Mouse (Mus musculus) lung, embryonic 14.5 days (tissue): ENCODE results near the gene Fndc7. TPM values are rescaled to one million over a fixed set of nuclear protein-coding genes. Genes with fewer than 3 reads are reported as not detected.

Experiments used
- ATAC-seq: fragments of 200-750 bp; cut with Nextera tagmentation; 2 replicates; pipeline ENCODE4 v1.8.0; 2017; ENCODE audit warnings: mild to moderate bottlenecking, moderate TSS enrichment, moderate library complexity; ENCODE audit not compliant: insufficient read depth
- DNase-seq: peaks from one replicate; pipeline ENCODE4 v3.0.0-alpha.2; 2015
- H3K27ac ChIP-seq: fragments of 300-500 bp; sonication (generic); 2 replicates; pipeline ENCODE4 v1.5.1; 2014; ENCODE audit warnings: low read depth, mild to moderate bottlenecking, moderate library complexity
- H3K27me3 ChIP-seq: fragments of 300-500 bp; sonication (generic); 2 replicates; pipeline ENCODE4 v1.6.1; 2014; ENCODE audit warnings: low read length, control low read depth; ENCODE audit not compliant: insufficient read depth
- H3K36me3 ChIP-seq: fragments of 300-500 bp; sonication (generic); 2 replicates; pipeline ENCODE4 v1.6.1; 2014; ENCODE audit warnings: control low read depth; ENCODE audit not compliant: insufficient read depth
- H3K4me1 ChIP-seq: fragments of 300-500 bp; sonication (generic); 2 replicates; pipeline ENCODE4 v1.6.1; 2014; ENCODE audit warnings: antibody characterized with exemption, control low read depth; ENCODE audit not compliant: insufficient read depth
- H3K4me2 ChIP-seq: fragments of 300-500 bp; sonication (generic); 2 replicates; pipeline ENCODE4 v1.6.1; 2014; ENCODE audit warnings: mild to moderate bottlenecking
- H3K4me3 ChIP-seq: fragments of 300-500 bp; sonication (generic); 2 replicates; pipeline ENCODE4 v1.5.1; 2014; ENCODE audit warnings: low read depth, low read length
- H3K9ac ChIP-seq: fragments of 300-500 bp; sonication (generic); 2 replicates; pipeline ENCODE4 v1.6.1; 2014
- H3K9me3 ChIP-seq: fragments of 300-500 bp; sonication (generic); 2 replicates; pipeline ENCODE4 v1.6.1; 2016; ENCODE audit warnings: low read depth, low read length, control low read depth
- CTCF ChIP-seq: IDR thresholded peaks from 2 replicates; pipeline ENCODE4 v1.5.1; 2016; ENCODE audit warnings: antibody characterized with exemption, low read depth
- WGBS: fragments of 180-500 bp; shearing (Covaris S2); extraction: QIAGEN DNeasy Blood & Tissue Kit; methylation state at CpG from one replicate; pipeline ENCODE4 v1.1.7; 2014; 5-methylcytosine and 5-hydroxymethylcytosine counted together
- polyA plus RNA-seq: library from polyadenylated mRNA; unstranded; fragments of >200 nt; fragmentation: Nextera tagmentation; extraction: Ambion mirVana; gene quantifications from 2 replicates; pipeline ENCODE4 v1.2.1, GENCODE M21; 2014

The Fndc7 gene
- polyA plus RNA-seq, 1 experiment from 2014 or later: 0.59 TPM

GRCm38 (mm10) chr3:108880544-108881507 is 9.0 kb downstream of the Fndc7 start:
- 0 out of 2 replicates have a peak overlapping the region, but pooled peaks have one; percentile 21 for H3K9ac ChIP-seq

GRCm38 (mm10) chr3:108879836-108880435 is 9.9 kb downstream of the Fndc7 start:
- TF ChIP-seq CTCF: no peak
- Histone ChIP-seq H3K27me3 (no peaks in the 10 kb centered on the region), H3K4me1 (peaks cover 15% of the 10 kb centered on the region), H3K9me3 (no peaks in the 10 kb centered on the region), H3K4me3 (no peak overlapping the region), H3K36me3 (no peaks in the 10 kb centered on the region), H3K4me2 (no peak overlapping the region), H3K9ac (no peak overlapping the region), H3K27ac (no peak overlapping the region)
- WGBS: 55% methylated on average over 5 of the region's 5 CpGs
- ATAC-seq (no peak), DNase-seq (no peak)

More at GRCm38 (mm10) chr3:108880544-108881507, 9.0 kb downstream of the Fndc7 start:
- Histone ChIP-seq H3K4me2 (peak overlapping the region; percentile 38), H3K4me1 (peaks cover 15% of the 10 kb centered on the region), H3K36me3 (no peaks in the 10 kb centered on the region), H3K4me3 (no peak overlapping the region), H3K9me3 (no peaks in the 10 kb centered on the region), H3K27ac (peak overlapping the region; percentile 39; the same call in 1 of the 2 replicates), H3K27me3 (no peaks in the 10 kb centered on the region)
- peak; percentile 73 for DNase-seq
- WGBS: 25% methylated on average over 28 of the region's 28 CpGs
- peak; percentile 61 for ATAC-seq
- TF ChIP-seq CTCF: no peak

- H3K4me3 ChIP-seq: no peak overlapping the region
- H3K4me2 ChIP-seq: no peak overlapping the region
- WGBS: 44% methylated on average over 2 of the region's 2 CpGs
- peak; percentile 25; the same call in 1 of the 2 replicates for ATAC-seq
- TF ChIP-seq CTCF: no peak
- H3K27me3 ChIP-seq: no peaks in the 10 kb centered on the region
- H3K9ac ChIP-seq: no peak overlapping the region
- no peaks in the 10 kb centered on the region for H3K9me3 ChIP-seq
- DNase-seq: peak; percentile 45
- H3K4me1 ChIP-seq: peaks cover 15% of the 10 kb centered on the region
- no peaks in the 10 kb centered on the region for H3K36me3 ChIP-seq
- H3K27ac ChIP-seq: no peak overlapping the region
Observed at GRCm38 (mm10) chr3:108879129-108879528, 10.7 kb downstream of the Fndc7 start.

- Histone ChIP-seq H3K9ac (no peak overlapping the region), H3K27ac (no peak overlapping the region), H3K36me3 (no peaks in the 10 kb centered on the region), H3K9me3 (no peaks in the 10 kb centered on the region), H3K4me3 (no peak overlapping the region), H3K27me3 (no peaks in the 10 kb centered on the region), H3K4me1 (no peaks in the 10 kb centered on the region), H3K4me2 (no peak overlapping the region)
- WGBS: 80% methylated on average over 6 of the region's 6 CpGs
- DNase-seq (no peak), ATAC-seq (no peak)
- TF ChIP-seq CTCF: no peak
Observed at GRCm38 (mm10) chr3:108870631-108871030, 19.2 kb downstream of the Fndc7 start.

- ATAC-seq: no peak
- Histone ChIP-seq H3K4me2 (no peak overlapping the region), H3K27me3 (no peaks in the 10 kb centered on the region), H3K4me1 (no peaks in the 10 kb centered on the region), H3K27ac (no peak overlapping the region), H3K4me3 (no peak overlapping the region), H3K9ac (no peak overlapping the region), H3K9me3 (no peaks in the 10 kb centered on the region), H3K36me3 (no peaks in the 10 kb centered on the region)
- DNase-seq: no peak
- 86% methylated on average over 3 of the region's 3 CpGs for WGBS
- TF ChIP-seq CTCF: no peak
Observed at GRCm38 (mm10) chr3:108867449-108867848, 22.4 kb downstream of the Fndc7 start.

- DNase-seq (no peak), ATAC-seq (no peak)
- Histone ChIP-seq H3K27me3 (no peaks in the 10 kb centered on the region), H3K4me3 (no peak overlapping the region), H3K4me2 (no peak overlapping the region), H3K9ac (no peak overlapping the region), H3K36me3 (no peaks in the 10 kb centered on the region), H3K9me3 (no peaks in the 10 kb centered on the region), H3K27ac (no peak overlapping the region), H3K4me1 (no peaks in the 10 kb centered on the region)
- no peak for TF ChIP-seq CTCF
- 90% methylated on average over 3 of the region's 3 CpGs for WGBS
Observed at GRCm38 (mm10) chr3:108865676-108866075, 24.1 kb downstream of the Fndc7 start.

GRCm38 (mm10) chr3:108865129-108865528 is 24.7 kb downstream of the Fndc7 start:
- Histone ChIP-seq H3K4me2 (no peak overlapping the region), H3K36me3 (no peaks in the 10 kb centered on the region), H3K9ac (no peak overlapping the region), H3K27me3 (no peaks in the 10 kb centered on the region), H3K9me3 (no peaks in the 10 kb centered on the region), H3K4me1 (no peaks in the 10 kb centered on the region), H3K4me3 (no peak overlapping the region), H3K27ac (no peak overlapping the region)
- WGBS: 50% methylated on average over 3 of the region's 3 CpGs
- ATAC-seq (no peak), DNase-seq (no peak)
- no peak for TF ChIP-seq CTCF
